Mouse (Mus musculus): Measurements from ENCODE around the gene Prdm1.

GRCm38 (mm10) chr10:44478091-44478490 lies 50.2 kb downstream of the Prdm1 start:
- no peak for TF ChIP-seq CTCF (IDR thresholded peaks at IDR 0.05; ENCODE audit: low read depth)
- TF ChIP-seq EP300 (IDR thresholded peaks at IDR 0.05; ENCODE audit: low read depth) = no peak

Data from liver, postnatal 0 days (tissue).